Mouse (Mus musculus) heart, postnatal 0 days (tissue): ENCODE measurements around the gene Irf2. TPM values are rescaled to one million over a fixed set of nuclear protein-coding genes. Genes with fewer than 3 reads are reported as not detected.

Source experiments
- ATAC-seq: fragments of 200-750 bp; cut with Nextera tagmentation; 2 replicates; pipeline ENCODE4 v1.8.0; 2017; ENCODE audit warnings: low read depth, moderate number of reproducible peaks, moderate library complexity; ENCODE audit not compliant: insufficient read depth
- DNase-seq: peaks from one replicate; pipeline ENCODE4 v3.0.0-alpha.2; 2016; ENCODE audit warnings: low spot score
- H3K27ac ChIP-seq: fragments of 300-500 bp; sonication (generic); 2 replicates; pipeline ENCODE4 v1.5.1; 2014; ENCODE audit warnings: low read depth, mild to moderate bottlenecking
- H3K27me3 ChIP-seq: fragments of 300-500 bp; sonication (generic); 2 replicates; pipeline ENCODE4 v1.6.1; 2014; ENCODE audit warnings: low read length, mixed read lengths; ENCODE audit not compliant: control insufficient read depth, insufficient read depth
- H3K36me3 ChIP-seq: fragments of 300-500 bp; sonication (generic); replicated peaks from 2 replicates; pipeline ENCODE4 v1.6.1; 2014; ENCODE audit warnings: low read length, mixed read lengths; ENCODE audit not compliant: control insufficient read depth, insufficient read depth
- H3K4me1 ChIP-seq: fragments of 300-500 bp; sonication (generic); 2 replicates; pipeline ENCODE4 v1.6.1; 2014; ENCODE audit warnings: antibody characterized with exemption; ENCODE audit not compliant: control insufficient read depth, insufficient read depth
- H3K4me2 ChIP-seq: fragments of 300-500 bp; sonication (generic); 2 replicates; pipeline ENCODE4 v1.6.1; 2014; ENCODE audit warnings: low read depth, mild to moderate bottlenecking, low read length, moderate library complexity
- H3K4me3 ChIP-seq: fragments of 300-500 bp; sonication (generic); 2 replicates; pipeline ENCODE4 v1.5.1; 2014; ENCODE audit warnings: low read depth, low read length
- H3K9ac ChIP-seq: fragments of 300-500 bp; sonication (generic); replicated peaks from 2 replicates; pipeline ENCODE4 v1.6.1; 2014; ENCODE audit warnings: low read depth, low read length, mixed read lengths
- H3K9me3 ChIP-seq: fragments of 300-500 bp; sonication (generic); replicated peaks from 2 replicates; pipeline ENCODE4 v1.6.1; 2016; ENCODE audit warnings: low read length; ENCODE audit not compliant: control insufficient read depth
- CTCF ChIP-seq: IDR thresholded peaks from 2 replicates; pipeline ENCODE4 v1.5.1; 2016; ENCODE audit warnings: antibody characterized with exemption, control low read depth, low read depth
- EP300 ChIP-seq: IDR thresholded peaks from 2 replicates; pipeline ENCODE4 v1.6.1; 2016; ENCODE audit warnings: antibody characterized with exemption, low read depth
- WGBS: fragments of 180-500 bp; shearing (Covaris S2); extraction: QIAGEN DNeasy Blood & Tissue Kit; methylation state at CpG from one replicate; pipeline ENCODE4 v1.1.7; 2014; 5-methylcytosine and 5-hydroxymethylcytosine counted together
- polyA plus RNA-seq: library from polyadenylated mRNA; unstranded; fragments of >200 nt; fragmentation: Nextera tagmentation; extraction: Ambion mirVana; gene quantifications from 2 replicates; pipeline ENCODE4 v1.2.1, GENCODE M21; 2015
- total RNA-seq: library from RNA; depleted of rRNA; stranded (reverse); fragments of >200 nt; gene quantifications from 2 replicates; pipeline ENCODE4 v1.2.3, GENCODE M21; 2014; ENCODE audit warnings: low replicate concordance

Gene Irf2
- total and polyA plus RNA-seq, 2 experiments from 2014 or later, result 4.6 to 22.2 TPM

DNA sequence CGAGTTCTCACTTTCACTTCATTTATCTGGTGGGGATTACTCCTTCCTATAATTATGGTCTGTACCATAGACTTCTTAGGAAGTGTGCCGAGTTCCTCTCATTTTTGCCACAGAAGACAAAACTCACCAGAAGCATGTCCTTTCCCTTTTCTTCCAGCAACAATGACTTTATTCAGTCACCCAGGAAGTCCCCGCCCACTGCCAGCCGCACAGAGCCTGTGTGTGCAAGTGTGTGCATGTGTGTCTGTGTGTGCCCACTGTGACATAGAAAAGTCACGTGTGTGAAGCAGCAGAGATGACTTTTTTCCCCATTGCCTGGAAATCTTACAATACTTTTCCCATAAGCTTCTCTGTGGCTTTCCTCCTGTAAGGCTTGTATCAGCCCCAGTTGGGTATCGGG lies 141.8 kb downstream of the Irf2 start:
- no peaks in the 10 kb centered on the region for H3K36me3 ChIP-seq
- TF ChIP-seq EP300 (no peak), CTCF (no peak)
- H3K9ac ChIP-seq, result no peak overlapping the region
- no peak overlapping the region for H3K27ac ChIP-seq
- no peaks in the 10 kb centered on the region for H3K27me3 ChIP-seq
- no peak overlapping the region for H3K4me2 ChIP-seq
- whole genome bisulfite sequencing, result 75% methylated on average over 6 of the region's 6 CpGs
- no peak for ATAC-seq
- no peaks in the 10 kb centered on the region for H3K4me1 ChIP-seq
- H3K9me3 ChIP-seq, result no peaks in the 10 kb centered on the region
- no peak for DNase-seq
- no peak overlapping the region for H3K4me3 ChIP-seq

- no peak for DNase-seq
- 62% methylated on average over 8 of the region's 8 CpGs for WGBS
- Histone ChIP-seq H3K27me3 (no peaks in the 10 kb centered on the region), H3K4me3 (no peak overlapping the region), H3K36me3 (no peaks in the 10 kb centered on the region), H3K9ac (no peak overlapping the region), H3K4me2 (no peak overlapping the region), H3K4me1 (no peaks in the 10 kb centered on the region), H3K27ac (no peak overlapping the region), H3K9me3 (no peaks in the 10 kb centered on the region)
- TF ChIP-seq EP300, result no peak
- no peak for TF ChIP-seq CTCF
- ATAC-seq, result no peak
Measured at GRCm38 (mm10) chr8:46881755-46882419, 142.4 kb downstream of the Irf2 start.

DNA sequence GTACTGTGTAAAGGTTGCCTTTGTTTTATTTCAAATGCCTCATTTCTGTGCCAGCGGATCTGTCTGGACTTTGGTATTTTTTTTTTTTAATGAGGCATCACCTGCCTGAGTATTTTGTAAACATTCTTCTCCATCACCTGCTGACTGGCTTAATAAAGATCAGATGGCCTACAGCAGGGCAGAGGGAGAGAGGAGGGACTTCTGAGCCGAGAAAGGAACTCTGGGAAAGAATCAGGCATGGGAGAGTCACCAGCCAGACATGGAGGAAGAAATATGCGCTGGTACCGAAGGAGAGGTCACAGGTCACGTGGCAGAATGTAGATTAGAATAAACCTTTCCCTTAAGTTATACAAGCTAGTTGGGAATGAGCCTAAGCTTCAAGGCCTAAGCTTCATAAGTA lies 143.2 kb downstream of the Irf2 start:
- DNase-seq (no peak), ATAC-seq (no peak)
- TF ChIP-seq EP300 (no peak), CTCF (no peak)
- no peak overlapping the region for H3K27ac ChIP-seq
- no peak overlapping the region for H3K9ac ChIP-seq
- no peaks in the 10 kb centered on the region for H3K4me1 ChIP-seq
- H3K4me3 ChIP-seq, result no peak overlapping the region
- no peak overlapping the region for H3K4me2 ChIP-seq
- 59% methylated on average over 5 of the region's 5 CpGs for WGBS
- H3K9me3 ChIP-seq, result no peaks in the 10 kb centered on the region
- no peaks in the 10 kb centered on the region for H3K27me3 ChIP-seq
- H3K36me3 ChIP-seq, result no peaks in the 10 kb centered on the region

- H3K9me3 ChIP-seq, result no peaks in the 10 kb centered on the region
- H3K27ac ChIP-seq, result no peak overlapping the region
- no peak overlapping the region for H3K4me3 ChIP-seq
- ATAC-seq, result no peak
- no peak for DNase-seq
- 69% methylated on average over 9 of the region's 9 CpGs for WGBS
- TF ChIP-seq CTCF (no peak), EP300 (no peak)
- no peaks in the 10 kb centered on the region for H3K36me3 ChIP-seq
- no peak overlapping the region for H3K9ac ChIP-seq
- no peaks in the 10 kb centered on the region for H3K4me1 ChIP-seq
- H3K27me3 ChIP-seq, result no peaks in the 10 kb centered on the region
- H3K4me2 ChIP-seq, result no peak overlapping the region
Measured at GRCm38 (mm10) chr8:46883232-46884000, 143.9 kb downstream of the Irf2 start.

DNA sequence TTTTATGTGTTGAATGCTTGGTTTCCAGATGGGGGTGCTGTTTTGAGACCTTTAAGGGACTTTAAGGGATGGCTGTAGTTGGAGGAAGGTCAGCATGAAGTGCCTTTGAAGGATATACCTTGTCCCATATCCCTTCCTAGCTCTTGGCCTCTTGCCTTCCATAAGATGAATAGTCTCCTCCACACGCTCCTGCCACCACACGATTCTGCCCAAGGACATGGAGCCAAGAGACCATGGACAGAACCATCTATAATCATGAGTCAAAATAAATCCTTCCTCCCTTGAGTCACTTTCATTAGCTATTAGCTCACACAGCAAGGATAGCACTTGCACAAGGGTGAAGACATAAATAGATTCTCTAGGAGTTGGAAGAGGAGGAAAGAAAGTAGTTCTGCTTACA lies 146.3 kb downstream of the Irf2 start:
- ATAC-seq, result no peak
- no peaks in the 10 kb centered on the region for H3K9me3 ChIP-seq
- H3K4me1 ChIP-seq, result no peaks in the 10 kb centered on the region
- DNase-seq, result no peak
- WGBS, result 100% methylated on average over 2 of the region's 2 CpGs
- H3K27me3 ChIP-seq, result no peaks in the 10 kb centered on the region
- TF ChIP-seq CTCF (no peak), EP300 (no peak)
- H3K4me3 ChIP-seq, result no peak overlapping the region
- no peak overlapping the region for H3K9ac ChIP-seq
- no peak overlapping the region for H3K27ac ChIP-seq
- H3K36me3 ChIP-seq, result no peaks in the 10 kb centered on the region
- H3K4me2 ChIP-seq, result no peak overlapping the region
